Mouse (Mus musculus) lung, postnatal 0 days (tissue): ENCODE data around the gene Ephx1. TPM values are rescaled to one million over a fixed set of nuclear protein-coding genes. Genes with fewer than 3 reads are reported as not detected.

ENCODE experiments used
- ATAC-seq: fragments of 200-750 bp; cut with Nextera tagmentation; 2 replicates; pipeline ENCODE4 v1.8.0; 2017; ENCODE audit warnings: moderate library complexity
- DNase-seq: peaks from one replicate; pipeline ENCODE4 v3.0.0-alpha.2; 2016; ENCODE audit warnings: low spot score
- H3K27ac ChIP-seq: fragments of 300-500 bp; sonication (generic); 2 replicates; pipeline ENCODE4 v1.5.1; 2014; ENCODE audit warnings: antibody characterized with exemption, mild to moderate bottlenecking, low read length, mixed read lengths
- H3K27me3 ChIP-seq: fragments of 300-500 bp; sonication (generic); replicated peaks from 2 replicates; pipeline ENCODE4 v1.6.1; 2014; ENCODE audit warnings: low read length, mixed read lengths; ENCODE audit not compliant: insufficient read depth
- H3K36me3 ChIP-seq: fragments of 300-500 bp; sonication (generic); 2 replicates; pipeline ENCODE4 v1.6.1; 2014; ENCODE audit warnings: low read length, mixed read lengths; ENCODE audit not compliant: insufficient read depth
- H3K4me1 ChIP-seq: fragments of 300-500 bp; sonication (generic); 2 replicates; pipeline ENCODE4 v1.6.1; 2014; ENCODE audit warnings: antibody characterized with exemption, low read depth, low read length, mixed read lengths; ENCODE audit not compliant: insufficient read depth
- H3K4me2 ChIP-seq: fragments of 300-500 bp; sonication (generic); replicated peaks from 2 replicates; pipeline ENCODE4 v1.6.1; 2014; ENCODE audit warnings: low read depth, mild to moderate bottlenecking, low read length, moderate library complexity, mixed read lengths
- H3K4me3 ChIP-seq: fragments of 300-500 bp; sonication (generic); 2 replicates; pipeline ENCODE4 v1.5.1; 2014; ENCODE audit warnings: low read depth, low read length
- H3K9ac ChIP-seq: fragments of 300-500 bp; sonication (generic); replicated peaks from 2 replicates; pipeline ENCODE4 v1.6.1; 2014; ENCODE audit warnings: low read depth, mild to moderate bottlenecking
- H3K9me3 ChIP-seq: fragments of 300-500 bp; sonication (generic); 2 replicates; pipeline ENCODE4 v1.6.1; 2016; ENCODE audit warnings: low read length, mixed read lengths
- CTCF ChIP-seq: IDR thresholded peaks from 2 replicates; pipeline ENCODE4 v1.5.1; 2016; ENCODE audit warnings: antibody characterized with exemption, mild to moderate bottlenecking
- EP300 ChIP-seq: IDR thresholded peaks from 2 replicates; pipeline ENCODE4 v1.6.1; 2016; ENCODE audit warnings: antibody characterized with exemption, mild to moderate bottlenecking, control low read depth
- WGBS: fragments of 180-500 bp; shearing (Covaris S2); extraction: QIAGEN DNeasy Blood & Tissue Kit; methylation state at CpG from one replicate; pipeline ENCODE4 v1.1.7; 2014; 5-methylcytosine and 5-hydroxymethylcytosine counted together
- polyA plus RNA-seq: library from polyadenylated mRNA; unstranded; fragments of >200 nt; fragmentation: Nextera tagmentation; extraction: Ambion mirVana; gene quantifications from 2 replicates; pipeline ENCODE4 v1.2.1, GENCODE M21; 2015

Ephx1 gene
- polyA plus RNA-seq, 1 experiment from 2014 or later, result 29.4 TPM

DNA sequence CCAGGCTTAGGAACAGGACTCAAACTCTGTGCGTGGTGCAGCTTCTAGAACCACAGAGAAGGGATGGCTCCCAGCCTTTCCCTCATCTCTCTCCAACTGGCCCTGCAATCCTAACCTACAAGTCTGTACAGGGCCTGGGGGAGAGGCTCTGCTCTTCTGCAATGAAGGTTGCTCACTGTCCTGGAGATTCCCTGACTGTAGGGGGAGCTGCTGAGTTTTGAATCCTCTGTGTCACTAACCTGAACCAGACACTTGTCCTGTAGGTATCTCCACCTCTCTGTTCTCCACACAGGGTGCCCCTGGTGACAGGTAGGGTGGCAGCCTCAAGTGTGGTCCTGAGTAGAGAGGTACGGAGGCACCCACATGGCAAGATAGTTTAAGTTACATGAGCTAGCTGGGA, 40.2 kb downstream of the Ephx1 start:
- no peak overlapping the region for H3K4me3 ChIP-seq
- TF ChIP-seq CTCF (peak; percentile 40; the same call in 1 of the 2 replicates), EP300 (no peak)
- no peak for DNase-seq
- H3K36me3 ChIP-seq, result no peaks in the 10 kb centered on the region
- WGBS, result 58% methylated on average over 2 of the region's 2 CpGs
- no peak overlapping the region for H3K4me2 ChIP-seq
- no peaks in the 10 kb centered on the region for H3K4me1 ChIP-seq
- ATAC-seq, result no peak
- no peaks in the 10 kb centered on the region for H3K27me3 ChIP-seq
- no peak overlapping the region for H3K9ac ChIP-seq
- H3K27ac ChIP-seq, result no peak overlapping the region
- H3K9me3 ChIP-seq, result no peaks in the 10 kb centered on the region

- Histone ChIP-seq H3K27ac (no peak overlapping the region), H3K9me3 (no peaks in the 10 kb centered on the region), H3K4me2 (no peak overlapping the region), H3K36me3 (no peaks in the 10 kb centered on the region), H3K4me3 (no peak overlapping the region), H3K4me1 (no peaks in the 10 kb centered on the region), H3K9ac (no peak overlapping the region), H3K27me3 (no peaks in the 10 kb centered on the region)
- no peak for ATAC-seq
- TF ChIP-seq CTCF (no peak), EP300 (no peak)
- DNase-seq, result no peak
- WGBS, result 74% methylated on average over 22 of the region's 24 CpGs
Measured at GRCm38 (mm10) chr1:180979484-180980251, 41.0 kb downstream of the Ephx1 start.

DNA sequence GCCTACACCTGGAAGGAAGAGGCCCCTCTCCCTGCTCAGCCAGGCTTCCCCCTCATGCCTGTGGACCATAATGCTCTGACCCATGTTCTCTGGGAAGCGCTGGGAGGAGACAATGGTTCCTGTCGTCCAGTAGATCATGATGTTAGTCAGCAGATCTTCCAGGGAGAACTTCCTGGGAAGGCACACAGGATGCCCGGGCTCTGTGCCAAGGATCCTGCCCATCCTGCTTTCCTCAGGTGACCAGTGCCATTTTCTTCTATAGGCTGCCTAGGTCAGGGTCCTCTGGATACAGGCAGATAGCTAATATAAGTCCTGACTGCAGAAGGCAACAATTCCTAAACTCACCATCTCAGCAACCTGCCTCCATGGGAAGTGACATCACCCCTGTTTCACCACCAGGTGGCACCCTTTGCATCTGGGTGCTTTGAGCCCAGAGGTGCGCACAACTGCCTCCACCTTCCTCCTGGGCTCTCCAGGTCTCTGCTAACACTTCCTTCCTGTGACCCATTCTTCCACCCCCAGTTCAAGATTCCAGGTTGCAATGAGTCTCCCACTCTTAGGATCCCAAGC, 44.5 kb downstream of the Ephx1 start:
- Histone ChIP-seq H3K4me1 (no peaks in the 10 kb centered on the region), H3K36me3 (no peaks in the 10 kb centered on the region; the same call in 1 of the 2 replicates), H3K27me3 (no peaks in the 10 kb centered on the region), H3K27ac (no peak overlapping the region), H3K4me2 (no peak overlapping the region), H3K9ac (no peak overlapping the region), H3K9me3 (no peaks in the 10 kb centered on the region), H3K4me3 (no peak overlapping the region)
- ATAC-seq, result peak; percentile 12; the same call in 1 of the 2 replicates
- 42% methylated on average over 4 of the region's 4 CpGs for WGBS
- TF ChIP-seq EP300 (no peak), CTCF (peak; percentile 84)
- peak; percentile 36 for DNase-seq

DNA sequence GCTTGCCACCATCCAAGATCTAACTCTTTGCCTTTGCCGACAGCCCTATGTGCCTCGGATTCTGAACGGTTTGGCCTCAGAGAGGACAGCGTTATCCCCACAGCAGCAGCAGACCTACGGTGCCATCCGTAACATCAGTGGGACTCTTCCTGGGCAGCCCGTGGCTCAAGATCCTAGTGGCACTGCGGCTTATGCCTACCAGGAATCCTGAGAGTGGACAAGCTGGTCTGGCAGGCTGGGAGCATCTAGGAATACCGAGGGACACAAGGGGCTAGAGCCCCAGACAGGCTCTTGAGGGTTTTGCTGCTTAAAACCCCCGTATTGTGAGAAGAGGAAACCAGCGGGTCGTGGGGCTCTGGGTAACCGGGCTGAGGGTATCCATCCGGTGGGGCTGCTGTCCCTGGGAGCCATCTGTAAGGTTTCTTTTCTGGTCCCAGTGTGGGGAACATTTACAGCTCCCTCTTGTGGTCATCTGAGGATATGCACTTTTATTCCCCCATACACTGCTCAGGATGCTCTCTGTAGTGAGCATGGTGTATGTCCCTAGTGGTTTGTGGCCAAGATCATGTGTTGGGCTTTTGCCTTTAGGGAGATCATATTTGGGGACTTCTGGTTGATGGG, 46.5 kb downstream of the Ephx1 start:
- DNase-seq (peak; percentile 80), ATAC-seq (peak; percentile 73)
- H3K36me3 ChIP-seq, result no peaks in the 10 kb centered on the region; the same call in 1 of the 2 replicates
- H3K4me2 ChIP-seq, result no peak overlapping the region
- H3K27me3 ChIP-seq, result no peaks in the 10 kb centered on the region
- no peaks in the 10 kb centered on the region for H3K9me3 ChIP-seq
- no peak overlapping the region for H3K4me3 ChIP-seq
- peak; percentile 94 for TF ChIP-seq CTCF
- TF ChIP-seq EP300, result no peak
- 52% methylated on average over 14 of the region's 14 CpGs for WGBS
- H3K9ac ChIP-seq, result no peak overlapping the region
- no peaks in the 10 kb centered on the region for H3K4me1 ChIP-seq
- H3K27ac ChIP-seq, result no peak overlapping the region

- H3K36me3 ChIP-seq, result no peaks in the 10 kb centered on the region; the same call in none of the 2 replicates
- no peaks in the 10 kb centered on the region for H3K9me3 ChIP-seq
- DNase-seq (no peak), ATAC-seq (no peak)
- H3K9ac ChIP-seq, result no peak overlapping the region
- WGBS, result 90% methylated on average over 9 of the region's 11 CpGs
- no peaks in the 10 kb centered on the region for H3K27me3 ChIP-seq
- H3K27ac ChIP-seq, result no peak overlapping the region
- TF ChIP-seq CTCF, result no peak
- TF ChIP-seq EP300, result no peak
- no peaks in the 10 kb centered on the region for H3K4me1 ChIP-seq
- H3K4me2 ChIP-seq, result no peak overlapping the region
- H3K4me3 ChIP-seq, result no peak overlapping the region
Measured at GRCm38 (mm10) chr1:180972941-180973340, 47.8 kb downstream of the Ephx1 start.

GRCm38 (mm10) chr1:180967261-180967660, 53.4 kb downstream of the Ephx1 start:
- no peaks in the 10 kb centered on the region for H3K4me1 ChIP-seq
- no peak for TF ChIP-seq EP300
- TF ChIP-seq CTCF, result no peak
- H3K36me3 ChIP-seq, result peaks cover 8% of the 10 kb centered on the region
- no peak for DNase-seq
- ATAC-seq, result no peak
- no peak overlapping the region for H3K9ac ChIP-seq
- no peaks in the 10 kb centered on the region for H3K27me3 ChIP-seq
- H3K4me3 ChIP-seq, result no peak overlapping the region
- no peak overlapping the region for H3K4me2 ChIP-seq
- H3K27ac ChIP-seq, result no peak overlapping the region
- H3K9me3 ChIP-seq, result no peaks in the 10 kb centered on the region
- 82% methylated on average over 7 of the region's 7 CpGs for WGBS
